Mouse (Mus musculus) neural tube, embryonic 14.5 days (tissue): Measurements from ENCODE around the gene Psmb8. TPM values are rescaled to one million over a fixed set of nuclear protein-coding genes. Genes with fewer than 3 reads are reported as not detected.

ENCODE experiments used
- ATAC-seq: fragments of 200-750 bp; cut with Nextera tagmentation; 2 replicates; pipeline ENCODE4 v1.8.0; 2017; ENCODE audit warnings: low read depth, mild to moderate bottlenecking, moderate TSS enrichment, moderate library complexity
- H3K27ac ChIP-seq: fragments of 300-500 bp; sonication (generic); 2 replicates; pipeline ENCODE4 v1.5.1; 2014; ENCODE audit warnings: low read depth, mild to moderate bottlenecking, control low read depth, low read length, moderate library complexity, mixed read lengths
- H3K27me3 ChIP-seq: fragments of 300-500 bp; sonication (generic); 2 replicates; pipeline ENCODE4 v1.6.1; 2014; ENCODE audit warnings: low read length; ENCODE audit not compliant: control insufficient read depth, insufficient read depth
- H3K36me3 ChIP-seq: fragments of 300-500 bp; sonication (generic); 2 replicates; pipeline ENCODE4 v1.6.1; 2014; ENCODE audit warnings: low read length, mixed read lengths; ENCODE audit not compliant: control insufficient read depth, insufficient read depth
- H3K4me1 ChIP-seq: fragments of 300-500 bp; sonication (generic); 2 replicates; pipeline ENCODE4 v1.6.1; 2014; ENCODE audit warnings: low read length; ENCODE audit not compliant: control insufficient read depth, insufficient read depth
- H3K4me2 ChIP-seq: fragments of 300-500 bp; sonication (generic); 2 replicates; pipeline ENCODE4 v1.6.1; 2014; ENCODE audit warnings: mild to moderate bottlenecking, low read depth, low read length, control low read depth
- H3K4me3 ChIP-seq: fragments of 300-500 bp; sonication (generic); 2 replicates; pipeline ENCODE4 v1.5.1; 2014; ENCODE audit warnings: low read depth, low read length, control low read depth, mixed read lengths
- H3K9ac ChIP-seq: fragments of 300-500 bp; sonication (generic); replicated peaks from 2 replicates; pipeline ENCODE4 v1.6.1; 2014; ENCODE audit warnings: low read depth, mild to moderate bottlenecking, control low read depth, low read length, mixed read lengths
- H3K9me3 ChIP-seq: fragments of 300-500 bp; sonication (generic); 2 replicates; pipeline ENCODE4 v1.6.1; 2016; ENCODE audit warnings: low read length; ENCODE audit not compliant: control insufficient read depth
- WGBS: fragments of 180-500 bp; shearing (Covaris S2); extraction: QIAGEN DNeasy Blood & Tissue Kit; methylation state at CpG from one replicate; pipeline ENCODE4 v1.1.7; 2014; 5-methylcytosine and 5-hydroxymethylcytosine counted together
- polyA plus RNA-seq: library from polyadenylated mRNA; unstranded; fragments of >200 nt; fragmentation: Nextera tagmentation; extraction: Ambion mirVana; gene quantifications from 2 replicates; pipeline ENCODE4 v1.2.1, GENCODE M21; 2014

Gene Psmb8
- polyA plus RNA-seq, 1 experiment from 2014 or later: 0.76 TPM

DNA sequence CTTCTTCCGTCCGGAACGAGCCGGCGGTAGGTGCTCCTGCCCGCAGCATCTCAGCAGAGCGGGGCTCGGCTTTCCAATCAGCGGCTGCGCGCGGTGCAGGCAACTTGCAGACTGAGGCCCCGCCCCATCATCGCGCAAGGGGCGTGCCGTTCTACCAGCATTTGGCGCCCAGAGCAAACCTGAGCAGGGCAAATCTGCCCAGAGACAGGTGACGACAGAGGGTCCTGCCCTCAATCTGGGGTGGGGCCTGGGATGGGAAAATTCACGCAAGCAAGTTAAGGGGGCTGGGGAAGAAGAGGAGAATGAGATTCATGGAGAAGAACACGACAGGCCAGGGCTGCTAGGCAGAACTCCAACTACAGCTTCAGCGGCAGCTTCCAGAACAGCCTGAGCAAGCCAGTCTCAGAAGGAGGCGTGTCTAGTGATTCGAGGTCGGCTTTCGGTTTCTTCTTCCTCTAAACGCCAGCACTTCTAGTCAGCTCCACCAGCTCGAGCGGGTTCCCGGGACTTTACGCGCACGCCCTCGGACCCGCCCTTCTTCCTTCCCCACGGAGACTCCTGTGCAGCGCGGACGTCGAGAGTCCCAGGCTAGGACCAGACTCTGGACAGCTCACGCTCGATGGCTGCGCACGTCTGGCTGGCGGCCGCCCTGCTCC lies 10.1 kb upstream of the Psmb8 start, which contains the start of the genes Tap1 and Psmb9:
TSS of gene Tap1 (plus strand) at position 293 of the 656 bp plus-strand sequence.
TSS of gene Psmb9 (minus strand) at position 504 of the 656 bp plus-strand sequence.
- H3K36me3 ChIP-seq: no peaks in the 10 kb centered on the region
- peaks cover 22% of the 10 kb centered on the region for H3K27me3 ChIP-seq
- H3K9ac ChIP-seq: peak within 1 kb of the TSS; percentile 41
- H3K27ac ChIP-seq: no peak within 1 kb of the TSS
- ATAC-seq: peak; percentile 96
- H3K4me1 ChIP-seq: peaks cover 11% of the 10 kb centered on the region
- peak within 1 kb of the TSS; percentile 36 for H3K4me3 ChIP-seq
- no peaks in the 10 kb centered on the region for H3K9me3 ChIP-seq
- H3K4me2 ChIP-seq: peak within 1 kb of the TSS; percentile 66
- WGBS: under 1% methylated on average over 45 of the region's 46 CpGs

DNA sequence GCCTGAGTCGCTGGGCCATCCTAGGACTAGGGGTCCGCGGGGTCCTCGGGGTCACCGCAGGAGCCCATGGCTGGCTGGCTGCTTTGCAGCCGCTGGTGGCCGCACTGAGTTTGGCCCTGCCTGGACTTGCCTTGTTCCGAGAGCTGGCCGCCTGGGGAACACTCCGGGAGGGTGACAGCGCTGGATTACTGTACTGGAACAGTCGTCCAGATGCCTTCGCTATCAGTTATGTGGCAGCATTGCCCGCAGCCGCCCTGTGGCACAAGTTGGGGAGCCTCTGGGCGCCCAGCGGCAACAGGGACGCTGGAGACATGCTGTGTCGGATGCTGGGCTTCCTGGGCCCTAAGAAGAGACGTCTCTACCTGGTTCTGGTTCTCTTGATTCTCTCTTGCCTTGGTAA lies 9.5 kb upstream of the Psmb8 start:
- H3K36me3 ChIP-seq: no peaks in the 10 kb centered on the region
- H3K9me3 ChIP-seq: no peaks in the 10 kb centered on the region
- H3K27ac ChIP-seq: no peak overlapping the region
- H3K4me2 ChIP-seq: peak overlapping the region; percentile 66
- ATAC-seq: no peak
- WGBS: 6% methylated on average over 20 of the region's 20 CpGs
- H3K4me1 ChIP-seq: peaks cover 11% of the 10 kb centered on the region
- peak overlapping the region; percentile 41 for H3K9ac ChIP-seq
- H3K27me3 ChIP-seq: peaks cover 22% of the 10 kb centered on the region
- peak overlapping the region; percentile 36 for H3K4me3 ChIP-seq

DNA sequence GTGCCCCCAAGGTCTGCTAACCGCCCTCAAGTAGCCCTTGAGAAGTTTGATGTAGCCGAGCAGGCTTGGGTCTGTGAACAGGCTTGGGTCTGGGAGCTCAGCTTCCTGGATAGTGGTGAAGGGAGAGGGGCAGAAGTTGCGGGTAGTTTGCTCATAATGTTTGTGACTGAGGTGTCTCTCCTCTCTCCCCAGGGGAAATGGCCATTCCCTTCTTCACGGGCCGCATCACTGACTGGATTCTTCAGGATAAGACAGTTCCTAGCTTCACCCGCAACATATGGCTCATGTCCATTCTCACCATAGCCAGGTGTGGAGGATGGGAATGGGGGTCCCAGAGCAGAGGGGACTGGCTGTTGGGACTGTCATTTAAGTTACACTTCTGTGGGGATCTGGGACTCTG lies 8.5 kb upstream of the Psmb8 start:
- peaks cover 11% of the 10 kb centered on the region for H3K4me1 ChIP-seq
- no peaks in the 10 kb centered on the region for H3K9me3 ChIP-seq
- H3K27ac ChIP-seq: no peak overlapping the region
- H3K36me3 ChIP-seq: no peaks in the 10 kb centered on the region
- no peak for ATAC-seq
- no peak overlapping the region for H3K4me3 ChIP-seq
- H3K9ac ChIP-seq: no peak overlapping the region
- peaks cover 27% of the 10 kb centered on the region for H3K27me3 ChIP-seq
- WGBS: 75% methylated on average over 6 of the region's 6 CpGs
- H3K4me2 ChIP-seq: no peak overlapping the region

DNA sequence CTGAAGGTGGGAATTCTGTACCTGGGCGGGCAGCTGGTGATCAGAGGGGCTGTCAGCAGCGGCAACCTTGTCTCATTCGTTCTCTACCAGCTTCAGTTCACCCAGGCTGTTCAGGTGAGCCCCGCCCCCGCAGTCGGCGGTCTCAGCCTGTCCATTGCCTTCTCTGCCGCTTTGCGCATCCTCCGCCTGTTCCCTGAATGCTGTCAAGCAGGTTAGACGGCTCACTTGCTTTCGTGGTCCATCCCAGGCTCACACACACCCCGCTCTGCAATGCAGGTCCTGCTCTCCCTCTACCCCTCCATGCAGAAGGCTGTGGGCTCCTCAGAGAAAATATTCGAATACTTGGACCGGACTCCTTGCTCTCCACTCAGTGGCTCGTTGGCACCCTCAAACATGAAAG lies 4.7 kb upstream of the Psmb8 start:
- H3K27ac ChIP-seq: no peak overlapping the region
- H3K9me3 ChIP-seq: no peaks in the 10 kb centered on the region
- H3K4me3 ChIP-seq: no peak overlapping the region
- ATAC-seq: no peak
- no peaks in the 10 kb centered on the region for H3K36me3 ChIP-seq
- H3K4me2 ChIP-seq: no peak overlapping the region
- 22% methylated on average over 16 of the region's 16 CpGs for WGBS
- H3K27me3 ChIP-seq: peaks cover 28% of the 10 kb centered on the region
- peaks cover 6% of the 10 kb centered on the region for H3K4me1 ChIP-seq
- no peak overlapping the region for H3K9ac ChIP-seq

DNA sequence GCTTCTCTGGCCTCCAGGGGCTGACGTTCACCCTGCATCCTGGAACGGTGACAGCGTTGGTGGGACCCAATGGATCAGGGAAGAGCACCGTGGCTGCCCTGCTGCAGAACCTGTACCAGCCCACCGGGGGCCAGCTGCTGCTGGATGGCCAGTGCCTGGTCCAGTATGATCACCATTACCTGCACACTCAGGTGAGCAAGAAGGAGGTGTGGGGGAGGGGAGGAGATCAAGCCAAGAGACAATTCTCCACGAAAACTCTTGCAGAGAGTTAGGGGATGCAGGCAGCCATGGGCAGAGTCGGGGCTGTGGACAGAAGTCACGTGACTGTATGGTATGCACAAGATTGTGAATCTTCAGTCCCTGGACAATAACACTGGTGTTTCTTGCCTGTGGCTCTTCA lies 4.1 kb upstream of the Psmb8 start:
- 55% methylated on average over 8 of the region's 8 CpGs for WGBS
- 0 out of 2 replicates have a peak, but pooled peaks cover 4% of the 10 kb centered on the region for H3K4me1 ChIP-seq
- H3K27me3 ChIP-seq: peaks cover 29% of the 10 kb centered on the region
- no peak for ATAC-seq
- H3K27ac ChIP-seq: no peak overlapping the region
- H3K9me3 ChIP-seq: no peaks in the 10 kb centered on the region
- H3K4me2 ChIP-seq: no peak overlapping the region
- no peak overlapping the region for H3K4me3 ChIP-seq
- H3K36me3 ChIP-seq: no peaks in the 10 kb centered on the region
- H3K9ac ChIP-seq: no peak overlapping the region

DNA sequence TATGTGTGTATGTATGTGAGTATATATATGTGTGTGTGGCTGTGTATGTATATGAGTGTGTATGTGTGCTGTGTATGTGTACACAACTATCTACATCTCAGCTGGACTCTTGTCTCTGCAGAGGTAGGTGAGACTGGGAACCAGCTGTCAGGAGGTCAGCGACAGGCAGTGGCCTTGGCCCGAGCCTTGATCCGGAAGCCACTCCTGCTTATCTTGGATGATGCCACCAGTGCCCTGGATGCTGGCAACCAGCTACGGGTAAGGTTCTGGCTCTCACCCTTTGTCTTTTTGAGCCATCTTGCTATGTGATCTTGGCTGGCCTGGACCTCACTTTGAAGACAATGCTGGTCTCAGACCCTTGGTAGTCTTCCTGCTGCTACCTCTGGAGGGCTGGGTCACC lies 2.8 kb upstream of the Psmb8 start:
- no peak for ATAC-seq
- no peak overlapping the region for H3K4me3 ChIP-seq
- H3K27ac ChIP-seq: no peak overlapping the region
- H3K9ac ChIP-seq: no peak overlapping the region
- H3K9me3 ChIP-seq: no peaks in the 10 kb centered on the region
- 0 out of 2 replicates have a peak, but pooled peaks cover 4% of the 10 kb centered on the region for H3K4me1 ChIP-seq
- H3K27me3 ChIP-seq: peaks cover 39% of the 10 kb centered on the region
- H3K36me3 ChIP-seq: no peaks in the 10 kb centered on the region
- no peak overlapping the region for H3K4me2 ChIP-seq
- 85% methylated on average over 4 of the region's 4 CpGs for WGBS

DNA sequence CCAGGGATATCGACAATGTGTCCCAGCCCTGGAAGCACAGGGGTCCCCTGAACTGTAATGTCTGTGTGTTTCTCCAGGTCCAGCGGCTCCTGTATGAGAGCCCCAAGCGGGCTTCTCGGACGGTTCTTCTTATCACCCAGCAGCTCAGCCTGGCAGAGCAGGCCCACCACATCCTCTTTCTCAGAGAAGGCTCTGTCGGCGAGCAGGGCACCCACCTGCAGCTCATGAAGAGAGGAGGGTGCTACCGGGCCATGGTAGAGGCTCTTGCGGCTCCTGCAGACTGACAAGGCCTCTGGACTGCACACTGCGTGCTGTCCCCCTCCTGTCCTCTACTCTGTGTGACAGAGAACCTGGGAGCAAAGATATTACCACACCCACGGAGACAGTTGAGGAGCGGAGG lies 1.0 kb upstream of the Psmb8 start:
- H3K27me3 ChIP-seq: peaks cover 39% of the 10 kb centered on the region
- no peak overlapping the region for H3K27ac ChIP-seq
- H3K4me3 ChIP-seq: no peak overlapping the region
- H3K4me2 ChIP-seq: no peak overlapping the region
- H3K4me1 ChIP-seq: 0 out of 2 replicates have a peak, but pooled peaks cover 4% of the 10 kb centered on the region
- no peak for ATAC-seq
- no peaks in the 10 kb centered on the region for H3K36me3 ChIP-seq
- H3K9me3 ChIP-seq: no peaks in the 10 kb centered on the region
- H3K9ac ChIP-seq: no peak overlapping the region
- WGBS: 31% methylated on average over 12 of the region's 12 CpGs

DNA sequence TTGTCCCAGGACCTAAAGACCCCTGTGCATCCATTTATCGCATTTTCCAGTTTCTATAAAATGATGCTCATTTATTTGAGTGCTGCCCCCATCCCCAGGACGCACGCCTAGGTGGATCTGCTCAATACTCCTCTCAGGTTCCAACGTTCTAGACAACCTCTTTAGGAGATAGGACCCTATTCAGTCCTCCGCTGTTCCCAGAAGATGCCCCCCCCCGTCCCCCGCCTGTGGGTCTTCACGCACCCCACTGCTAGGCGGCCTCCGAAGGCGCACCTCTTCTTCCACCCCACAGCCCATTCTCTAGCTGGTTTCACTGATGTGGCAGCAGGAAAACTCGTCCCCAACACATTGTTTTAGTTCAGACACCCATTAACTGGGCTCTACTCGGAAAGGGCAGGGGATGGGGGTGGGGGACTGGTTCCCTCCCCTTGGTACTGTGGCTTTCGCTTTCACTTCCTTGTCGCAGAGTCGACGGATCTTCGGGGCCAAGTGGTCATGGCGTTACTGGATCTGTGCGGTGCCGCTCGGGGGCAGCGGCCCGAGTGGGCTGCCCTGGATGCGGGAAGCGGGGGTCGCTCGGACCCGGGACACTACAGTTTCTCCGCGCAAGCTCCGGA lies 491 bp downstream of the Psmb8 start:
- Histone ChIP-seq H3K27ac (no peak overlapping the region), H3K4me3 (peak overlapping the region; percentile 36), H3K4me1 (0 out of 2 replicates have a peak, but pooled peaks cover 4% of the 10 kb centered on the region), H3K4me2 (peak overlapping the region; percentile 76), H3K27me3 (peaks cover 39% of the 10 kb centered on the region), H3K9ac (no peak overlapping the region), H3K36me3 (no peaks in the 10 kb centered on the region), H3K9me3 (no peaks in the 10 kb centered on the region)
- 3% methylated on average over 32 of the region's 32 CpGs for WGBS
- peak; percentile 60; the same call in 1 of the 2 replicates for ATAC-seq

DNA sequence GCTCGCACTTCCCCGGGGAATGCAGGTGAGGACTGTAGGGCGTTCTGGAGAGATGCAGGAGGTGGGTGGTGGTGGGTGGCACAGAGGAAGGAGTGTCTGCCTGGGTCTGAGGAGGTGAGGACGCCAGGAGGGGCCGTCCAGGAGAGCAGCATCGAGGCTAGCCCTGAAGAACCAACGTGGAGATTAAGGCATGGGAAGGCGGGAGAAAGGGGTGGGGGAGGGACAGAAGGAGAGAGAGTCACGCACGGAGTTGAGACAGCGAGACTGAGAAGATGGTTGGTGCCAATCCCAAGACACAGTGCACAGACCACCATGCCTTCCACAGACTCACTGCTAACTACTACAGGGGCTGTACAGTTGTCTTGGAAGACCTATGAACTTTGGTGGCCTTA lies 996 bp downstream of the Psmb8 start:
- Histone ChIP-seq H3K27ac (no peak overlapping the region), H3K36me3 (no peaks in the 10 kb centered on the region), H3K9ac (no peak overlapping the region), H3K4me2 (peak overlapping the region; percentile 76), H3K4me1 (0 out of 2 replicates have a peak, but pooled peaks cover 4% of the 10 kb centered on the region), H3K4me3 (peak overlapping the region; percentile 36), H3K27me3 (peaks cover 37% of the 10 kb centered on the region), H3K9me3 (no peaks in the 10 kb centered on the region)
- WGBS: 10% methylated on average over 11 of the region's 11 CpGs
- no peak for ATAC-seq
